22 mouse cellular contexts compared by ENCODE assay signal in the genomic region with DNA sequence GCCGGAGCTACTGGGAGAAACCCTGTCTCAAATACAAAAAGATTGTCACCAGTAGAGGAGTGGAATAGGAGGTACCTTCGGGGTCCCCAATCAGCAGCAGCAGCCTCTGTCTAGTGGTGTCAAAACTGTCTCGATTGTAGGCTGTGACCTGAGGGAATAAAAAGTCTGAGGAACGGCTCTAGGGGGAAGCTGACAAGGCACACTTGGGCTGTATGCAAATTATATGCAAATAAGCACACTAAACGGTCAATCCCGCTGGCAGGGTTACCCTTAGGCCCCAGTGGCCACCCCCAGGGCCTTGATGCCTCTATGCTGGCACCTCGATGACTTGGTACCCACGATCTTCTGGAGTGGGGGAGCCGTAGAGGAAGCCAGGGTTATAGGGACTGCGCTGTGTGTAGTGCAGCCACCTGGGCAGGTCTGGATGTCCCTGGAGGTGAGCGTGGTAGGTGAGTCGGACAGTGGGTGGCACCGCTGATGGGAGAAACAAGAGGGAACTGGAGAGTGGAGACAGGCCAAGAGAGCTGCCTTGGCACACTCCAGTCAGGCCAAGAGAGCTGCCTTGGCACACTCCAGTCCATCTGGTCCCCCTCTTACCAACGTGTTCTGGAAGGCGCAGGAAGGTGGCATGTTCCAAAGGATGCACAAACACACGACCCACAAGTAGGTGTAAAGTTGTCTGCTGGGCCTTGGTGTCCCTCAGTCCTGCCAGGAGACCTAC. TPM values are rescaled to one million over a fixed set of nuclear protein-coding genes. Genes with fewer than 3 reads are reported as not detected.
DNase-seq lines count a peak whose midpoint lies in the region; ATAC-seq and TF ChIP-seq lines count a peak whose summit lies in the region.
"Had no signal": no experiment of that assay in that cellular context is flagged by ENCODE, and none has a peak within 500 bp of the region (broad histone marks: within the 10 kb centered on the region; RNA-seq: fewer than 3 reads in every experiment).

No protein-coding gene starts in this region.

- peak overlapping the region; percentile 95 for H3K27ac ChIP-seq in heart, adult 2 months
- H3K27ac ChIP-seq in midbrain, embryonic 13.5 days: no peak overlapping the region
- H3K27ac ChIP-seq in midbrain, embryonic 11.5 days (ENCODE audit: low read depth, low read length): no peak overlapping the region
- H3K27ac ChIP-seq: hindbrain, embryonic 13.5 days; intestine, embryonic 15.5 days; midbrain, embryonic 10.5 days had no signal

- no peak for TF ChIP-seq POLR2A in heart, adult 2 months (IDR thresholded peaks at IDR 0.05; ENCODE audit: insufficient read depth, low read depth, low read length)

- intact Hi-C loops in heart, adult 2 months (cut with DNase I): no loop called here
- intact Hi-C loops in heart, postnatal 25 days (cut with DNase I): no loop called here

- DNase-seq in heart, adult 2 months: peak in 1 of 2 experiments; percentile 20
- no peak for DNase-seq in heart, postnatal 25 days (ENCODE audit: low spot score)
- DNase-seq in midbrain, embryonic 11.5 days (ENCODE audit: low spot score, missing footprints): no peak
- peak; percentile 60 to 67 for DNase-seq in cerebellum, postnatal 14 days
- no peak for DNase-seq in kidney, adult 9 months
- DNase-seq in lung, postnatal 36 days: no peak
- DNase-seq: adrenal gland, adult 8-10 months; gastrocnemius, postnatal 14 days; spleen, adult 18-20 months had no signal

- no peak overlapping the region for H3K4me2 ChIP-seq in midbrain, embryonic 13.5 days (replicated peaks)
- H3K4me2 ChIP-seq in midbrain, embryonic 11.5 days: no peak overlapping the region
- H3K4me2 ChIP-seq: hindbrain, embryonic 13.5 days; intestine, embryonic 15.5 days had no signal

- H3K4me1 ChIP-seq in heart, adult 2 months (ENCODE audit: control insufficient read depth, insufficient read depth, low read length): peaks cover 1% of the 10 kb centered on the region
- H3K4me1 ChIP-seq in midbrain, embryonic 13.5 days (replicated peaks): peaks cover 12% of the 10 kb centered on the region
- H3K4me1 ChIP-seq in midbrain, embryonic 11.5 days (ENCODE audit: control insufficient read depth, insufficient read depth, low read length): no peaks in the 10 kb centered on the region

- no peaks in the 10 kb centered on the region for H3K79me2 ChIP-seq in heart, adult 2 months (replicated peaks; ENCODE audit: control insufficient read depth, insufficient read depth, low read length)

- H3K4me3 ChIP-seq in heart, adult 2 months: peak overlapping the region; percentile 41
- no peak overlapping the region for H3K4me3 ChIP-seq in midbrain, embryonic 13.5 days (replicated peaks)
- no peak overlapping the region for H3K4me3 ChIP-seq in midbrain, embryonic 11.5 days (ENCODE audit: low read depth, low read length)
- H3K4me3 ChIP-seq: erythroblast, embryonic 14.5 days; hindbrain, embryonic 13.5 days; intestine, embryonic 15.5 days; midbrain, embryonic 10.5 days had no signal

- 50% methylated on average over 16 of the region's 16 CpGs for WGBS in heart, adult 2 months
- WGBS in midbrain, embryonic 13.5 days: 67% methylated on average over 16 of the region's 16 CpGs
- 63% methylated on average over 16 of the region's 16 CpGs for WGBS in midbrain, embryonic 11.5 days

- no peak for TF ChIP-seq EP300 in heart, adult 2 months (IDR thresholded peaks at IDR 0.05; ENCODE audit: insufficient read depth, low read depth, low read length)

- 0 out of 2 replicates have a peak, but pooled peaks have one; percentile 25 for ATAC-seq in midbrain, embryonic 13.5 days
- ATAC-seq in midbrain, embryonic 11.5 days (ENCODE audit: low FRiP score): no peak
- ATAC-seq: intestine, embryonic 15.5 days had no signal

- peak overlapping the region; percentile 58 for H3K9ac ChIP-seq in heart, adult 2 months (ENCODE audit: low read depth, low read length)
- no peak overlapping the region for H3K9ac ChIP-seq in midbrain, embryonic 13.5 days (replicated peaks)
- no peak overlapping the region for H3K9ac ChIP-seq in midbrain, embryonic 11.5 days (ENCODE audit: low read length)
- H3K9ac ChIP-seq: hindbrain, embryonic 13.5 days; intestine, embryonic 15.5 days had no signal

- no peaks in the 10 kb centered on the region for H3K9me3 ChIP-seq in midbrain, embryonic 13.5 days
- no peaks in the 10 kb centered on the region for H3K9me3 ChIP-seq in midbrain, embryonic 11.5 days (ENCODE audit: control insufficient read depth, low read length)
- H3K9me3 ChIP-seq: hindbrain, embryonic 13.5 days; intestine, embryonic 15.5 days; midbrain, embryonic 10.5 days had no signal

- no peaks in the 10 kb centered on the region for H3K36me3 ChIP-seq in heart, adult 2 months (ENCODE audit: control insufficient read depth, insufficient read depth, low read length)
- H3K36me3 ChIP-seq in midbrain, embryonic 13.5 days: no peaks in the 10 kb centered on the region
- H3K36me3 ChIP-seq in midbrain, embryonic 11.5 days (ENCODE audit: control insufficient read depth, insufficient read depth, low read length): no peaks in the 10 kb centered on the region
- H3K36me3 ChIP-seq: hindbrain, embryonic 13.5 days; intestine, embryonic 15.5 days; midbrain, embryonic 10.5 days had no signal

- H3K27me3 ChIP-seq in heart, adult 2 months (ENCODE audit: control insufficient read depth, insufficient read depth, low read length): no peaks in the 10 kb centered on the region
- no peaks in the 10 kb centered on the region for H3K27me3 ChIP-seq in midbrain, embryonic 13.5 days
- no peaks in the 10 kb centered on the region for H3K27me3 ChIP-seq in midbrain, embryonic 11.5 days (ENCODE audit: control insufficient read depth, insufficient read depth, low read length)
- H3K27me3 ChIP-seq: hindbrain, embryonic 13.5 days; intestine, embryonic 15.5 days had no signal

- no peak for TF ChIP-seq CTCF in heart, adult 2 months (IDR thresholded peaks at IDR 0.05)

RNA-seq across cellular contexts. Expression of a gene that starts 4.1 kb away (rescaled TPM):
- total RNA-seq in heart, adult 2 months (2021): 100 to 1,000 TPM; 149 to 200 TPM
- 1,109 and 1,504 TPM in 2 replicates for polyA plus RNA-seq in heart, adult 2 months (2012; rRNA removed)
- total RNA-seq in heart, postnatal 25 days (2021): 100 to 1,000 TPM; 142 to 163 TPM
- polyA plus RNA-seq in midbrain, embryonic 13.5 days (2015; fragmentation: Nextera tagmentation; extraction: Ambion mirVana): 0.17 TPM in 1 of 2 replicates, not detected in the other
- not detected in 2 replicates for polyA plus RNA-seq in midbrain, embryonic 11.5 days (2014; fragmentation: Nextera tagmentation; extraction: Ambion mirVana)
- total RNA-seq: adrenal gland, adult 8-10 months; left cerebral cortex, adult 18-20 months; MEL; neutrophil, adult 5-6 weeks had no signal
- polyA plus RNA-seq: erythroblast, embryonic 14.5 days; intestine, embryonic 15.5 days had no signal

RNA-seq across cellular contexts. Expression of a gene that starts 4.7 kb away (rescaled TPM):
- total RNA-seq in heart, adult 2 months (2021): not detected
- polyA plus RNA-seq in heart, adult 2 months (2012; rRNA removed): 0.25 TPM in 1 of 2 replicates, not detected in the other
- total RNA-seq in heart, postnatal 25 days (2021): not detected
- not detected in 2 replicates for polyA plus RNA-seq in midbrain, embryonic 13.5 days (2015; fragmentation: Nextera tagmentation; extraction: Ambion mirVana)
- polyA plus RNA-seq in midbrain, embryonic 11.5 days (2014; fragmentation: Nextera tagmentation; extraction: Ambion mirVana): not detected in 2 replicates
- total RNA-seq: adrenal gland, adult 8-10 months; gastrocnemius, postnatal 14 days; layer of hippocampus, adult 18-20 months; left cerebral cortex, adult 18-20 months; MEL; neutrophil, adult 5-6 weeks had no signal
- polyA plus RNA-seq: erythroblast, embryonic 14.5 days; hindbrain, embryonic 13.5 days; intestine, embryonic 15.5 days; kidney, embryonic 16.5 days; limb, embryonic 11.5 days; liver, embryonic 16.5 days; midbrain, embryonic 10.5 days; stomach, embryonic 16.5 days had no signal

RNA-seq across cellular contexts. Expression of a gene that starts 18.8 kb away (rescaled TPM):
- total RNA-seq in heart, adult 2 months (2021): 10 to 100 TPM; 49.3 to 52.0 TPM
- polyA plus RNA-seq in heart, adult 2 months (2012; rRNA removed): 22.3 and 23.8 TPM in 2 replicates
- 10 to 100 TPM; 45.5 to 52.6 TPM for total RNA-seq in heart, postnatal 25 days (2021)
- polyA plus RNA-seq in midbrain, embryonic 13.5 days (2015; fragmentation: Nextera tagmentation; extraction: Ambion mirVana): 17.4 and 17.8 TPM in 2 replicates
- 10.5 and 12.4 TPM in 2 replicates for polyA plus RNA-seq in midbrain, embryonic 11.5 days (2014; fragmentation: Nextera tagmentation; extraction: Ambion mirVana)

RNA-seq across cellular contexts. Expression of a gene that starts 36.0 kb away (rescaled TPM):
- 10 to 100 TPM; 51.1 to 82.4 TPM for total RNA-seq in heart, adult 2 months (2021)
- 48.7 and 67.7 TPM in 2 replicates for polyA plus RNA-seq in heart, adult 2 months (2012; rRNA removed)
- total RNA-seq in heart, postnatal 25 days (2021): 100 to 1,000 TPM; 182 to 211 TPM
- polyA plus RNA-seq in midbrain, embryonic 13.5 days (2015; fragmentation: Nextera tagmentation; extraction: Ambion mirVana): 51.5 and 68.9 TPM in 2 replicates
- polyA plus RNA-seq in midbrain, embryonic 11.5 days (2014; fragmentation: Nextera tagmentation; extraction: Ambion mirVana): 128 and 136 TPM in 2 replicates
- total RNA-seq: neutrophil, adult 5-6 weeks had no signal

RNA-seq across cellular contexts. Expression of a gene that starts 37.6 kb away (rescaled TPM):
- total RNA-seq in heart, adult 2 months (2021): 1 to 10 TPM; 1.2 to 1.7 TPM
- 0.82 and 1.9 TPM in 2 replicates for polyA plus RNA-seq in heart, adult 2 months (2012; rRNA removed)
- 1 to 10 TPM; 1.2 to 1.5 TPM for total RNA-seq in heart, postnatal 25 days (2021)
- 123 and 141 TPM in 2 replicates for polyA plus RNA-seq in midbrain, embryonic 13.5 days (2015; fragmentation: Nextera tagmentation; extraction: Ambion mirVana)
- polyA plus RNA-seq in midbrain, embryonic 11.5 days (2014; fragmentation: Nextera tagmentation; extraction: Ambion mirVana): 47.3 and 47.8 TPM in 2 replicates

Comparison
In these comparisons a context has a peak if more than half of its experiments do, and no peak if none do; other contexts are left out.
1. DNase-seq: peak in cerebellum, postnatal 14 days (2 of 2); none in heart, postnatal 25 days (single experiment), midbrain, embryonic 11.5 days (single experiment), kidney, adult 9 months (single experiment) and lung, postnatal 36 days (single experiment).
2. RNA of a gene that starts 4.1 kb away (polyA plus RNA-seq): 1,109 to 1,504 TPM in heart, adult 2 months; 0.17 TPM in midbrain, embryonic 13.5 days and not detected in midbrain, embryonic 11.5 days; every median in the first group is over 100 times any median in the second.